Mouse (Mus musculus) testis, adult 2 months (tissue): ENCODE data around the gene Coro2a.

Experiments used
- CTCF ChIP-seq: fragments of 200-500 bp; IDR thresholded peaks from 2 replicates; pipeline ENCODE4 v1.5.1; 2012; ENCODE audit warnings: low read depth, mild to moderate bottlenecking, inconsistent platforms, low read length, moderate library complexity; ENCODE audit not compliant: control insufficient read depth, insufficient read depth, insufficient replicate concordance
- POLR2A ChIP-seq: fragments of 200-500 bp; IDR thresholded peaks from 2 replicates; pipeline ENCODE4 v1.6.1; 2012; ENCODE audit warnings: low read depth, mild to moderate bottlenecking, inconsistent platforms, low read length, moderate library complexity; ENCODE audit not compliant: control insufficient read depth

DNA sequence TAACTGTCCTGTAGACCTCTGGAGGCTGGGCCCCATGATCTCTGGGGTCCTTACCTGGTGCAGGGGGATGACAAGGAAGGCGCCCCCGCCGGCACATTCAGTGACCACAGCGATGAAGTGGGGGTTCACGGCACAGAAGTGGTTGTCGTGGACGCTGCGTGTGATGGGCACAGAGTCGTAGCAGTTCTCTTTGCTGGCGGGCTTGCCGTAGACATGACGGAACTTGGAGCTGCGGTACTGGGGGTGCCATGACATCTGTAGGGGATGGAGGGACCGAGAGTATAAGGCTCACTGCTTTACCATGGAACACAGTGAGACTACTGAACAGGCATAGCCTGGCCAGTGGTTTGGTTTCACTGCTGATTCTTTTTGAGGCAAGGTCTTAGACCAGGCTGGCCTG, 39.2 kb downstream of the Coro2a start:
- no peak for TF ChIP-seq POLR2A
- no peak for TF ChIP-seq CTCF
